Mouse (Mus musculus) ovary, postnatal 36 days (tissue): ENCODE data around the gene Wasf2.

ENCODE experiments used
- DNase-seq: peaks from one replicate; pipeline ENCODE4 v3.0.0; 2022; ENCODE audit warnings: low spot score, mixed read lengths

The Wasf2 gene

DNA sequence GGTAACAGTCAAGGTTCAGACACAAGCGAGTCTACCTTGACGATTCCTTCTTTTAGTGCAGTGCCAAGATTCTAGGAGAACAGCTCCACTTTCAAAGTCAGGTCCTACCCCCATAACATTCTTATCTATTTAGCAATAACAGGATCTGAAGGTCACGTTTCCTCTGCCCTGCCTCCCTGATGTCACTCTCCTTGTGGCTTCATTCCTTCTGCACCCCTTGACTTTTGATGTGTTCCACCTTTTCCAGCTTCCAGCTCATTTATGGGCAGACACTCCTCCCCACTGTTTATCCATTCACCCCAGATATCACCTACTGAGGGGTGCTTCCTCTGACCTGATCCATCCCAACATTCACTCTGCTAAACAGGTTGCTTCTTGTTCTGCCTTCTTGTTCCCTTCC, 3.2 kb upstream of the Wasf2 start:
- DNase-seq, result no peak

- no peak for DNase-seq
Measured at GRCm38 (mm10) chr4:133127894-133128293, 2.4 kb upstream of the Wasf2 start.

- no peak for DNase-seq
Measured at GRCm38 (mm10) chr4:133129391-133129790, 914 bp upstream of the Wasf2 start.

DNA sequence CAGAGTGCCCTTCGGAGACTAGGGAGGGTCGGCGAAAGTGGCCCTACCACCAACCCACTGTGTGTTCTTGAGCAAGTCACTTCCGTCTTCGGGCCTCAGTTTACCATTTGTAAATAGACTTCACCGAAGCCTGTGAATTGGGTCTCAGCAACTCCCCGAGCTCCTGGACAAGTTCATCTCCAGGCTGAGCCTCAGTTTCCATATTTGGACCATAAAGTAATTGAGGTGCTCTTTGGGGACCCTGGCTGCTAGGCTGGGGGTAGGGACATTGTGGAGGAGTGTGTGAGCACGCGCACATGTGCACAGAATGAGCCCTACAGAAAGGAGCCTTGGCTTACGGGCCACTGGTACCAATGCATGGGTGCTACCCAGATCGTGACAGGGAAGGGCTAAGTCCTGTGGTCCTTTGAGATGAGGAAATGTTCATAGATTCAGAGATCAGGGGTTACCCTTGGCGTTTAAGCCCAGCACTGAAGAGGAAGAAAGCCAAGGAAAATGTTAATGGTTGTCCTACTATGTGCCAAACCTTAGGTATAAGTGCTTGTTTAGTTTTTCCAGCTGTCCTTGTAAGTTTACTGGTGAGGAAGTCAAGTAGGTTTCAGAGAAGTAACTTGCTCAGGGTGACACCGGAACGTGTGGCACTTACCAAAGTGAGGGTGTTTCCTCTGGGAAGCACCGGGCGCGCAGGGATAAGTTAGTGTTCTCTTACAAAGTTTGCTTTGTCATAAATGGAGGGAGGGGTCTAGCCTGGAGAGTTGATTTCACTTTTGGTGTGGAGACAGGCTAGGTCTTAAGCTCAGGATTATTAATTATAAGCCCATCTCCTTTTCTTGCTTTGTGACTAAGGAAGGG, 811 bp downstream of the Wasf2 start:
- no peak for DNase-seq

- no peak for DNase-seq
Measured at GRCm38 (mm10) chr4:133132027-133132426, 1.7 kb downstream of the Wasf2 start.

DNA sequence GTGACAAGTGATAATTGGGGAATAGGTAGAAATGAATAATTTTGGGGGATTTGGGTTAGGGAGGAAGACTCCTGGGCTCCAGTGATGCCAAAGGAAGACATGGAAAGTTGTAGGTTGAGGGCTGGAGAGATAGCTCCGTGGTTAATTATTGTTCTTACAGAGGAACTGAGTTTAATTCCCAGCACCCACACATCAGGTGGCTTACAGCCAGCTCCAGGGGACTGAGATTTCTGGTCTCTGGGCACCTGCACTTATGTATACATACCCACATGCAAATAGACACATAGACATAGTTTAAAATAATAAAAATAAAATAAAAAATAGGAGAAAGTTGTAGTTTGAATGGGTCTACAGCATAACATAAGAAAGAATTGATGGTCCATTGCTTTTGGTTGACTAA, 6.6 kb downstream of the Wasf2 start:
- DNase-seq, result no peak

- DNase-seq, result no peak
Measured at GRCm38 (mm10) chr4:133138971-133139370, 8.7 kb downstream of the Wasf2 start.

GRCm38 (mm10) chr4:133155006-133155405, 24.7 kb downstream of the Wasf2 start:
- DNase-seq, result no peak

- DNase-seq, result no peak
Measured at GRCm38 (mm10) chr4:133155726-133156125, 25.4 kb downstream of the Wasf2 start.

GRCm38 (mm10) chr4:133156422-133156821, 26.1 kb downstream of the Wasf2 start:
- DNase-seq, result no peak

- DNase-seq, result no peak
Measured at GRCm38 (mm10) chr4:133156831-133157230, 26.5 kb downstream of the Wasf2 start.

DNA sequence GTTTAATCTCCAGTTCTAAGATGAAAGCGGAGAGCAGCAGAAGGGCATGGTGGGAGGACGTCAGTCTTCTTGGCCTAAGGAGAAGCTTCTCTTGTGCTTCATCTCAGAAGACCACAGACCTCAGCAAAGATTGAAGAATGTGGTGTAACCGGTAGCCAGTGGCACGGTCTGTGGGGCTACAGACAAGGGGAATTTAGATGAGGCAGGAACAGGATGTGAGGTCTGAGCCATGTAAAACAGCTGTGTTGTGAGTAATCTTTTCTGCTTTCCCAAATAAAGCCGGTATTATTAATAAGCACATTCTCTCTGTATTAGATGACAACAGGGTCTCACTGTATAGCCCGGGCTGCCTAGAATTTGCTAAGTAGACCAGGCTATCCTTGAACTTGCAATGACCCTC, 28.8 kb downstream of the Wasf2 start:
- DNase-seq, result no peak

DNA sequence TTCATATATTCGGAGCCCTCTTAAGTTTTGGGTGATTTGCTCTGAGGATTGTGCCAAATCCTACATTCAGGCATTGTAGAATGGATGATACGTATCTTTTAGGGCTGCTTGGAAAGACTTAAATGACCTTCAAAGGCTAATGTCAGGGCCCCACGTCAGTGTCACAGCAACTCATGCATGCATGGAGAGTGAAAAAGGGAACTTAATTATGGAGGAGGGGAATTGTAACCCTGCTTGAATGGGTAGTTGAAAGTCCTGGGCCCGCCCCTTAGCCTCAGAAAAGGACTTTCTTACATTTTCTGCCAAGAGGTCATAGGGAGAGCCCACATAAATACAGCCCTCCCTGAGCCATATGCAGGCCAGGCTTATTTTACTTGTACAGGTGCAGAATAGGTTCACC, 29.3 kb downstream of the Wasf2 start:
- no peak for DNase-seq

- no peak for DNase-seq
Measured at GRCm38 (mm10) chr4:133160211-133160610, 29.9 kb downstream of the Wasf2 start.

- no peak for DNase-seq
Measured at GRCm38 (mm10) chr4:133160821-133161220, 30.5 kb downstream of the Wasf2 start.

GRCm38 (mm10) chr4:133162196-133162595, 31.9 kb downstream of the Wasf2 start:
- no peak for DNase-seq

- DNase-seq, result no peak
Measured at GRCm38 (mm10) chr4:133166773-133167172, 36.5 kb downstream of the Wasf2 start.

- DNase-seq, result no peak
Measured at GRCm38 (mm10) chr4:133169237-133170055, 39.1 kb downstream of the Wasf2 start.

- no peak for DNase-seq
Measured at GRCm38 (mm10) chr4:133170056-133170524, 39.8 kb downstream of the Wasf2 start.

- DNase-seq, result no peak
Measured at GRCm38 (mm10) chr4:133170616-133171015, 40.3 kb downstream of the Wasf2 start.

- no peak for DNase-seq
Measured at GRCm38 (mm10) chr4:133172451-133172850, 42.1 kb downstream of the Wasf2 start.

DNA sequence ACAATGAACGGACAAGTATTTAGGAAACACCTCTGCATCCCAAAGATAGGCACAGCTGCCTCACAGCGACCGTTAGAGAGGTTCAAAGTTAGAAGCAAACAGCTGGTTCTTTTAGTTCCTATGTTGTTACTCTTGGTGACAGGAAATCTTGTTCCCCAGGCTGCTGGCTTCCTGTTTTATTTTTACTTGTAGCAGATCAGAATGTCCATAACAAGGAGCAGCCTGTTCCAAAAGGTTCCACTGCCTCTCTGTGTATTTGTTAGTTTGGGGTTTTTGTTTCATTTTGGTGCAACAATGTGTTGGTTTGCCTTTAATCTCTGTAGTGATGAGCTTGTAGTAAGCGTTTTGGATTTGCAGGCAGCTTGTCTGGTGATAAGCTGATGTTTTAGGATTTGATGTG, 44.1 kb downstream of the Wasf2 start:
- no peak for DNase-seq

GRCm38 (mm10) chr4:133175274-133175673, 45.0 kb downstream of the Wasf2 start:
- no peak for DNase-seq
